Mouse (Mus musculus): ENCODE results near the gene Dnm3.

Dnm3 gene

DNA sequence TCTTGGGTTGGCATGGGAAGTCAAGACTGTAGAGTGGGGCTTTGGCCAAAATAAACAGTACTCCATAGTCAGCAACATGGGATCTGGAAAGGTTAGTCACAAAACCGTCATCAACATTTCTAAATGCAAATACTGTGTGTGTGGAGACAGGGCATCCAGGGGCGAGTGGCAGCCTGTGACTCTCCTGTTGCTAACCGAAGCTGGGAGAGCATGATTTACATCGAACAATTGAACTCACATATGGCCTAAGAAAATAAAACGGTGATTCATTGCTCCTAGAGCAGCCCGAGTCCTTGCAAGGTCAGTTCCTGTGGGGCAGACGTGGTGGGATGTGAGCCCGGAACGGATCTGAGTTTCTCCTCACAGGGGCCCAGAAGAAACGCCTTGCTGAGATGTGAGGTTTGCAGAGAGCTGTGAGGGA is 401.2 kb downstream of the Dnm3 start:
- ATAC-seq (ENCODE audit: low TSS enrichment), result no peak

DNA sequence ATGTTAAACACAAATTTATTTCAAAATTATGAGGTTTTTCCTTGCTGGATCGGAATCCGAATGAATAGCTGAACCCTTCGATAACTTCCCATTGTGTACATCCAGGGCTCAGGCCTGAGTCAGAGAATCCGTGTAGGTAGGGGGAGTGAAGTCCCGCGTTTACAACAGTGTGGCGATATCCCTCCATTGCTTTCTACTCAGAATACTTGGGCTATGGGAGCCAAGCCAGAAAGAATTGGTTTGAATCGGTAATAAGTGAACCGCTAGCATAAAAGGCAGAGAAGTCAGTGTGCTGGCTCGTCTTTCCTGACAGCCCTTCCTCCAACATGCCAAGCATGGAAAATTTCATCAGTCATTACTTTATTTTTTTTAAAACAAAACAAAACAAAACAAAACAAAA is 402.0 kb downstream of the Dnm3 start:
- no peak for ATAC-seq (ENCODE audit: low TSS enrichment)

DNA sequence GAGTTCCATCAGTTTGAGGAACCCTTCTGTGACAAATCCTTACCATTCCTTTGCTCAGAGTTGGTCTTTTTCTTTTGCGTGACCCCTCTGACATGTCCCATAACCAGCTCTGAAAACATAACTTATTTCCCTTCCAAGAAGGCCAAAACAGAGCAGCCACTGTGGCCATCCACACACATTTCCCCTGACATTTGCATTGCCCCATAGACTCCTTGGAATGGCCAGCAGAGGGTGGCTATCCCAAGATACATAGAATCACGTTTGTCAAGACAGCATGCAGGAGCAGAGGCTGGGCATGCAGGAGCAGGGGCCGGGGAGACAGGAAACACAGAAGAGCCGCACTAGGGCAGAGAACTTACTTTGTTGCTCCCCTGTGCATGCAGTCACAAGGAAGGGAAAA is 402.4 kb downstream of the Dnm3 start:
- no peak for ATAC-seq (ENCODE audit: low TSS enrichment)

DNA sequence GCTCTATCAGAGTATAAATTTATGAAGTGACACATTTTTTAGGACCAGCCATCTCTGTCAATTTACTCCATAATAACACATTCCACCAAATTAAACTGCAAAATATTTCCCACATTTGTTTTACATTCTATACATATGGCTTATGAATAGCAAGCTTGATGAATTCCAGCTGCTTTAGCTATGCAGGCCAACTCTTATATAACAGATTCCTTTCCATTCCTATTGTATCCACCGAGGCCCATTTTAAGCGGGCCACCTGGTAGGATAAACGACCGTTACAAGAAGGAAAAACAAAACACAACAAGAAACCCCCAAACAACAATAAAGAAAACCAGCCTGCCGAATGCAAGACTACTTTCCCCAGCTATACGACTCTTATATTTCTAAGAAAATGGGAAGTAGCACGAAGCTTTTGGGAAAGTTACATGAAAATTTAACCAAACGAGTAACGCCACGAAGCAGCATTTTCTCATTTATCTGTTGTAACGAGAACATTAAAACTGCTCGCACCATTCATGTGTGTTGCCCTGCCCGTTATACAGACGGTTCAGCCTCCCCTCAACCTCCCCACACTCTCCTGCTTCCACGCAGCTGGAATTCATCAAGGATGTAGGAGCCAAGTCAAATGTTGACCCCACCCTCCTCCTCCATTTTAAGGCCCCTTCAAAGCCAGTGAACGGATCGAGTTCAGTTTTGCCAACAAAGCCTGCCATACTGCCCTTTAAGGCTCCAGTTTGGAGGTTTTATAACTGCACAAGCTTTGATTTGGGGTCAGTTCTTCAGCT is 403.0 kb downstream of the Dnm3 start:
- peak; percentile 71 for ATAC-seq (ENCODE audit: low TSS enrichment)

DNA sequence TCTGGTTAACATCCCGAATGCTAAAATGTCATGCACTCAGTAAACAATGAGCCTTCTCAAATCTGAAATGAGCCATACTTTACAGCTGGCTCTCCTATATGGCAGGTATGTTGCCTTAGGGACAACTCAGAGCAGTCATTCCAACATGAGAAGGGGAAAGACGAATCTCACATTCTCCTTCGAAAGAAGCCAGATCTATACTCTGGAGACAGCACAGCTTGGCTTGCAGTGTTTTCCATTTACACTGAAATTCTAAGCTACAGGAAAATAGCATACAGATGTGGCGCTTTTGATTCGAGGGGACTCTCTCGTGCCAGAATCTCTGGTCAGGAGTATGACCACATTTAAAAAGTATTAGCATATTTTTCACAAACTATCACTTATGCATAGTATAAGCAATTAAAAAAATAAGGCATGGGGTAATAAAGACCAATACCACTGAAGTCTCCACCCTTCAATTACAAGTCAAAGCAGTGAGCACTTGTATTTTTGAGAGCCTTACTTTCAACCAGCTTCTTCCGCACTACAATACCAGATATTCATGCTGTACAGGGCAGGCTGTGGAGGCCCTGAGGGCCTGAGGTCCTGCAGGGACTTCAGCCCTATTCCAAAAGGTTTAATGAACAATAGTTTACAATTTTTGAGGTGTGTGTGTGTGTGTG is 404.8 kb downstream of the Dnm3 start:
- ATAC-seq (ENCODE audit: low TSS enrichment), result no peak

DNA sequence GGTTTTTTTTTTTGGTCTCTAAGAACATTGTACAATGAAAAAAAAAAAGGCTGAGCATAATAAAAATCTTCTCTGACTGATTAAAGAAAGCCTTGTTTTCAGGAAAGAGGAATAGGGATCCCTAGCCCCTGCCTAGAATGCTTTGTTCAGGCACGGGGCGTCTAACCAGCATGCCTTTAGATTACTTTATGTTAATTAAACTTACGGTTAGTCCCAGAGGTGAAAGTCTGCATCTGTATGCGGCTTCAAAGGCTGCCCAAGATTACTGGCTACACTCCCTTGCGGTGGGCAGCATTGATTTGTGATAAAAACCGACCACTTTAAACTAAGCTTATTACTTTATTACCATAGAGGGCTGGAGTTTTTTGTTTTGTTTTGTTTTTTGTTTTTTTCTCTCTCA is 424.2 kb downstream of the Dnm3 start:
- no peak for ATAC-seq (ENCODE audit: low TSS enrichment)

DNA sequence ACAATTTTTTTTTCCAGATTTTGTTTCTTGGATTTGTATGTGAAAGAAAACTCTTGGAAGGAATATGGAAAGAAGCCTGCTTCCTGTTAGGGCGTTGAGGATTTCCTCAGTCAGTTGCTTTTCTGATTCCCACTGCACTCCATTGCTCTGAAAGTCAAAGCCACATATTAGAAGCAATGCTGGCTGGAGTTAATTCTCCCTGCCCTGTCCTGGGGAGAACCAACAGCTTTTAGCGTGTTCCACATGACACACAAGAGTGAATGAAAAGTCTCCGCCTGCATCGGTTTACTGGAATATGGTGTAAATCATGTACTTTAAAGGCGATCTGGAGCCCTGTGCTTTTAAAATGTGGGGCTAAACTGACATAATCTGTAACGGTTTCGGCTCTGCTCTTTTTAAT is 424.6 kb downstream of the Dnm3 start:
- ATAC-seq (ENCODE audit: low TSS enrichment), result peak; percentile 53

DNA sequence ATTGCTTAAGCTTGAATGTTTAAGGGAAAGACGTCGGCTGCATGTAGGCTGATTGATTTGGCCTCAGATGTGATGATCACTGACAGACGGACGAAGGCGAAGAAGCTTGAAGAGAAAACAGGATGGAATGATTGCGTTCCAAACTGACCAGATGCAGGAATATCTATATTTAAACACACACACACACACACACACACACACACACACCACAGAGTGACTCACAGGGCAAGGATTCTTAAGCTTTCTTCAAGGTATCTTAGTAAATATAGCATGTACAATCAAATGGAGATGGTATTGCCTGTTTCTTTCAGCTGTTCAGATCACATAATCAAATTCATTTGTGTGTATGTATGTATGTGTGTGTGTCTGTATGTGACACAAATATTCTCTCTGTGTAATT is 425.1 kb downstream of the Dnm3 start:
- peak; percentile 54 for ATAC-seq (ENCODE audit: low TSS enrichment)

DNA sequence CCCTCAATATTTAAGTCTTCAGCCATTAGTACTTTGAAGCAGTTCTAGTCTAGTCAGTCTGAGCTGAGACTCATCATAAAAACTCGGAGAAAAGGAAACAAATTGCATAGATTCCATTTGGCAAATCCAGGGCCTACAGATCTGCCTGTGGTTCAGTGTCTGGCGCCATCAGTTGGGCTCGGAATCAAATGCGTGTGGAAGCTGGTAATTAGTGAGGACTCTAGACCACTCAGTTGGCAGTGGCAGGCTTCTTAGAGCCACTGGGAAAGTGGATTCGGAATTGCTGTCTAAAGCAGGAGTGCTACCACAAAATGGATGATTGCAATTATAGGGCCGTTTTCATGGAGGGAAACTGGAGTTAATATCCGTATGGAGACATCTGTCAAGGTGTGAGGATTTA is 425.7 kb downstream of the Dnm3 start:
- no peak for ATAC-seq (ENCODE audit: low TSS enrichment)

DNA sequence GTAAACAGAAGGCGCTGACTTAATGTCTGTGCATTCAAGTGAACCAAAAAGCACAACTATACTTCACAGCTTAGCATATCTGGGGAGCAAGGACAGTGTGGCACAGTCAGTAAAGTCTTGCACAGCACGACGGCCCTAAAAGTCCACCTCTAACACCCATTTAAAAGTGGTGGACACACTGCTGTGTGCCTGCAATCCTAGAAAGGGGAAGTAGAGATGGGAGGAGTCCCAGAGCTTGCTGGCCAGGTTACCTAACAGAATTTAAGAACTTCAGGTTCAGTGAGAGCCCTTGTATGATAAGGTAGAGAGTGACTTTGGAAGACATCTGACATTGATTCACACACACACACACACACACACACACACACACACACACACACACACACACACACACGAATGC is 426.1 kb downstream of the Dnm3 start:
- no peak for ATAC-seq (ENCODE audit: low TSS enrichment)

DNA sequence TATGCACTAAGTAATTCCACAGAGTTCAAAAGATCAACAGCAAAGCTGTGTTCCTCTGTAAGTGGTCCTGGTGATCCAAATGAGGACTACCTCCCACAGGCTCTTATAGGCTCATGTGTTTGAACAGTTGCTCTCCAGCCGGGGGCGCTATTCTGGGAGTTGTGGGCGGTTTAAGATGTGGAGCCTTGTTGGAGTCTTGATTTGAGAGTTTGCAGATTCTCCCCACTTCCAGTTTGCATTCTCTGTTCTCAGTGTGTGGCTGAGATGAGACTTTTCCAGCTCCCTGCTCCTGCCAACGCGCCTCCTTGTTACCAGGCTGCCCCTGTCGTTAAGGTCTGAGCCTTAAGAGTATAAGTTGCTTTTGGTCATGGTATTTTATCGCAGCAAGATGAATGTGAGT is 430.2 kb downstream of the Dnm3 start:
- peak; percentile 70 for ATAC-seq (ENCODE audit: low TSS enrichment)

DNA sequence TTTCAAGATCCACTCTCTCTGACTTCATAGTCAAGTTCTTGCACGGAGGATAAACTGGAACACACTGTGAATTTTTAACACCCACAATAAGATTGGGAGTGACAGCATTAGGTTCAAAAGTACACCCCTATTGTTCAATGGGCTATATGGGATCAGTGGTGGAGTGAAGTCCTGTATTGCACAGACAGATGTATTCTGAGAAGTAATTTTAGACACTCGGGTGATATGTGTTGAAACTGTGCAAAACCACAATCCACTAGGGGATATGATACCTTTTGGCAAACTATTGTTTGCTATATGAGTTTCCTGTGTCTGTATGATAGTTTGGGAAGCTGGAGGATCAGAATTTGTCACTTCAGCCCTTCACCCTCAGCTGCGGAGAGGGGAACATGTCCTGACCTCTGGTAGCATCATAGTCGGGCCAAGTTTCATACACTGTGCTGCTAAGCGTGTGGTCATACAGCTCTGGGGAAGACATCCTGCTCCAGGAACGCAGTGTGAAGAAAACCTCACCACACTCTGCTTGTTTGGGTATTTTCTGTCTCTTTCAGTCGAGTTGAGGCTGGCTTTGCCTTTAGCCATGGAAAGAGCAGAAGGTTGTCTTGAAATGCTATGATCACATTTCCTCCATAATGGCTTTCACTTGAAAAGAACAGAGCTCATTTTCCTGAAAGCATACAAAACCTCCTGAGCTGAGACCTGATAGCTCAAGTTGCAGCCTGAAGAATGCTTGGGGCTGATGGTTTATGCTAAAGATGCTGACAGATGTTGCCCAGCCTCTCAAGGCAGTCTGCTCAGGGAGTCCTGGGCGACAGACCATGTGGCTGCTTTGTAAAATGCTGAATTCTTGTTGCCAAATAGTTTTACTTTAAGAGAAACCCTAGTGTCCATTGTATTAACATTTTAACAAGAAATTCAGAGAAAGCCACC is 433.8 kb downstream of the Dnm3 start:
- ATAC-seq (ENCODE audit: low TSS enrichment), result no peak

DNA sequence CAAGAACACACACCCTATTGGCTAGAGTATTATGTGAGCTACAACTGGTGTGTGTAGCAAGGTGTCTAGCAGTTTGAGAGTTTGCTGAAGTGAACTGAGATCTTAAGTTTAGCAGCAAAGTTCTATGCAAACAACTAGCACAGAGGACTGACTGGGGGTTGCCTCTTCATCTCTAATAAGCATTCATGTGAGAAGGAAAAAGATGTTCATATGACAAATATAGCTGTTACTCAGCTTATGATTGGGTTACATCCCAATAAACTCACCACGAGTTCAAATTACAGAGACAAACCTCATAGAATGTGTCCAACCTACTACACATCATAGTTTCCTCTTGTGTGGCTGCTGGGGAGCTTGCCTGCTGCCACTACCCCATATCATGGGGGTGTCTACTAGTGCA is 434.6 kb downstream of the Dnm3 start:
- ATAC-seq (ENCODE audit: low TSS enrichment), result no peak

DNA sequence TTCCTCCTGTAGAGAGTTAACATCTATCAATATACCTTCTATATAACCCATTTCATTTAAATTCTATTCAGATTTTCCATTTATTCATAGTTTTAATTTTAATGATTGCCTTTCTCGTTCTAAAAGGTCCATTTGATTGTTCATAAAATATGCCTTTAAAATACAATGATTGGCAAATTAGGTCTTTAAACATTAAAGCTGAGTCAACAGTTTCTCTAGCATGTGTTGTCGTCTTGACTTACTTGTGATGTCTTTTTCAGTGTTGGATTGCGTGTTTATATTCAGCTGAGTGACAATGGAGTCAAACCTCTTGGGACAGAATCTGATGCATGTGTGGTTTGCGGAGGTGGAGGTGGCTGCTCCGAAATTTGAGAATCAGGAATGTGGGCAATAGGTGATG is 435.4 kb downstream of the Dnm3 start:
- ATAC-seq (ENCODE audit: low TSS enrichment), result no peak

DNA sequence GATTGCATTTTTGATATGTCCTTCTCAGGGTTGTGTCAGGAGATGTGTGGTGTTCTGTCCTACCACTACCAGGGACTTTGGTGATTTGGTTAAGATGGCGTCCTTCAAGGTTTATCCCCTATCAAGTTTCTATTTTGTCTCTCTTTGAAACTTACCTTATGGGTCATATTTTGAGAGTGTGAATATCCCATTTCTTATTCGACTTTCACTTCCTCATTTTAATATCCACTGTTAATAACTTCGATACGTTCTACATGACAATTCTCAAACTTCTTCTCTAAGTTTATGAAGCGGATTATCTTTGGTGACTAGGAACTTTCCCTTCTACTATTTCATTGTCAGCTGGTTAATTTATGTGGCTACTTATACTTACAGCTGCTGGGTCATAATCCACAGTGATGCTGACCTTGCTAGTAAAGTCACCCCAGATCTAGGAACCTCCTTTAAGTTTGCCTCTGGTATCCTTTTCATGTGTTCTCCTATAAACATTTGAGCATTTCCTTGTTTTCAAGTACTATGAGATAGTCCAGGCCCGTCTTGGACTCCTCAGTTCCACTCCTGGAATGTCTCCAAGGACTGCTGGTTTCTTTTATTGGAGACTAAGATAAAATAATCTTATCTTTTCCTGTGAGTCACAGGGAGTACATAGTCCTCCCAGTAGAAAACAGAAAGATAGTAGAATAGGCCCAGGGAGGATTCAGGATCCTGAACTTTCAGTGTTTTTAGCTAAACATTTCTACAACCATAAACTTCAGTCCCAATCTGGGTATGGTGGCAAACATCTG is 437.2 kb downstream of the Dnm3 start:
- no peak for ATAC-seq (ENCODE audit: low TSS enrichment)

DNA sequence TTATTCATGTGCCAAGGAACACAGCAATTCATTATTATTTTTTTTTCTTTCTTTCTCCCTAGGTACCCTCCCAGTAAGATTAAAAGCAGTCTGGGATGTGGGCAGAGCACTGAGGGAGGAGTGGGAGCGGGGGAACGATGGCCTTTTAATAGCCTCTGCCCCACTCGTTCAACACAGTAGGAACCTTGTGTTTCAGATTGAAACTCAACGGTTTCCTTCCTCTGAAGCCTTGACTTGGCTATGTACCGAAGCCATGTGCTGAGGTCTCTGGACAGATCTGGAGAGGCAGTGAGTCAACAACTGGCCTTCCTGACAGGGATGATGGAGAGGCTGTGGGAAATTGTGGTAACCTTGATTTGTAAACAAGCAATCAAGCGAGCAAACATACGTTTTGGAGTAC is 438.0 kb downstream of the Dnm3 start:
- no peak for ATAC-seq (ENCODE audit: low TSS enrichment)

DNA sequence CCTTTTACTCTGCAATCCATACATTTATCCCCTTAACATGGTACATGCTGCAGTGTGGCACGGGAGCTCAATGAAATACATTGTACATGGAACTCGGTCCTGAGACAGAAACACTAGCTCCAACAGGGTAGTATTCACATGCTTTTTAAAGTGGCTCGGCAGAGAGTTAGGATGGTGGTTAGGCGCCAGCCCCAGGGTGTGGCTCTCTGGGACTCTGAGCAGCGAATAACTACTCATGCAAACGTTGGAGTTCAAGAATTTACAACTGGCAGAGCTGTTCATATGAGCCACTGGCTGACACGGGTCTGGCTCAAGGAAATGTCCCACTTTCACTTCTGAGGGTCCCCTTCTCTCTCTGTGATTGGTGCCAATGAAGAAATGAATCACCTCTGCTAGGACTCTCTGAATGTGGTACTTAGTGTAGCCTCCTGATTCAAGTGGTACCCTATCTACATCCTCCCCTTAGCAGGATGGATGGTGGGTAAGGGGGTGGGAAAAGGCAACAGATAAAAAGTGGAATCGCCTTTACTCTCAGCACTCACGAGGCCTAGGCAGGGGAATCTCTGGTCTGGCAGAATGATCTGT is 438.7 kb downstream of the Dnm3 start:
- no peak for ATAC-seq (ENCODE audit: low TSS enrichment)

DNA sequence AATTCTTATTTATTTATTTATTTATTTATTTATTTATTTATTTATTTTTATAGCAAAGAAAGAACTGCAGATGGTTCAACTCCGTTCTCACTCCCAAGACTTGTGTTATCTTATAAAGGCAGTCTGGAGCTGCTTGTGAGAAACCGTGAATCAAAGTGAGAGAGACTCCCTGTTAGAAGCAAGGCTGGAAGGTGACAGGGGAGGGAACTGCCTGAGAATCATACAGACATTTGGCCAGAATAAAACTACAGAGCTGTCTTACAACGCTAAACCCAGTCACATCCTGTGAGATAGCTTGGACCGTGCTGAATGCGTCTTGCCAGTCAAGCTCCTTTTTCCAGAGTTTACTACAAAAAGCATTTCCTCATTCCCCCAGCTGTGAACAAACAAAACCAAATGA is 439.4 kb downstream of the Dnm3 start:
- ATAC-seq (ENCODE audit: low TSS enrichment), result no peak

DNA sequence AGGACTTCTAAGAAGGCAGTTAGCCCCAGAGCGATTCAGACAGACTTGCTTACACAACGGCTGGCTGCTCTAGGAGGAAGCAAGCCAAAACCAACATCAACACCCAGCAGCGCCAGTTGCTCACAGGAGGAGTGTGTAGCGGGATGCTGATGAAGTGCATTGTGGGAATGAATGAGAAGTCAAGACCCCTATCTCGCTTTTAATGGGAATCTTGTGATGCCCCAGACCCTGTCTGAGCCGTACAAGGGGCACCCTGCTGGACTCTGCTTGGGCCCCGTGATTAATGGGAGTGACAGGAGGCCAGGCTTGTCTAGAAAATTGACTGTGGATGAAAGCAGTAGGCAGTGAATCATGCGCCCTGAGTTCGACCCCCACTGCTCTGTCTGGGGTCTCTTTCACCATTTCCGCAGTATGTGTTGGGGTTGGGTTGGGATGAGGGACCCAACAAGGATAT is 439.8 kb downstream of the Dnm3 start:
- peak; percentile 84 for ATAC-seq (ENCODE audit: low TSS enrichment)

DNA sequence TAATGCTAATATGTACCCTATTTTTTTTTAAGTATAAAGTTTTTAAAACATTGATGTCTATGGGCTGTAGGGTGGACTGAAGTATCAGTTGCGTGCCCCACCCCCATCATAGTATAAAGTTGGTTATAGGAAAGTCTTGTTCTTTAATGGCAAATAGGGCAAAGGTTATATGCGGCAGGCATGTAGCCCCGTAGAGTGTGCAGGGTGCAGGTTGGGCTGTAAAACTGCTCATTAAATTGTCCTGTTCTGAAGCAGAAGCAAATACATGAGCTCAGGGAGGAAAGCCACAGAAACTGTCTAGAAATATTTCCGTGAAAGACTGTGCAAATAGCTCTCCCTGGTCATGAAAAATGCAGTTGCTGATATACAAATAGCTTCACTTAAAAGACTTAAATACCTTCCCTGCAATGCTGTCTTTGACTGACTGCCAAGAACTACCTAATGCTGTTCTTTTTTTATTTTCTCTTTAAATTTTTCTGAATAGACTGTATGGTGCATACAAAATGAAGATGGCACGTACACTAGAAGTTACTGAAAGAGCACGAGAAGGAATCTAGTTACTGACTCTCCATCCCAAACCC is 440.6 kb downstream of the Dnm3 start:
- peak; percentile 24 for ATAC-seq (ENCODE audit: low TSS enrichment)

DNA sequence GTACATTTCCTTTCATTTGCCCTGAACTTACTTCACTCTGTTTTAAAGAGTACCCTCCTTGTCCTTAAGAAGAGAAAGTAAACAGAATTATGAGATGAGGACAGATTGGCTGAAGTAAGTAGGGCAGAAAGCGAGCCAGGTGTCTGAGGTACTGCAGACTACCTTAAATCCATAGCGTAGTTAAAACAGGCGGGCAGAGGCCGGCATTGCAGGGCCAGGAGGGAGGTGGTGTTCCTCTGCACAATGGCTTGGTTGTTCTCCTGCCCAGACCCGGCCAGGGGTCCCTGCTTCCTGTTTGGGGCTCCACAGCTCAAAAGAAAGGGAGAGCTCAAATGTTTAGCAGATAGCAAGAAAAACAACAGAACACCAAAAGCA is 441.4 kb downstream of the Dnm3 start:
- ATAC-seq (ENCODE audit: low TSS enrichment), result no peak
